Mouse (Mus musculus): ENCODE data around the gene Sugp2. TPM values are rescaled to one million over a fixed set of nuclear protein-coding genes. Genes with fewer than 3 reads are reported as not detected.

Gene Sugp2
- total RNA-seq, 1 experiment from 2014 or later = 45.2 TPM

Other genes with a start within 250 kb of the Sugp2 start
- 95.6 and 104 TPM in 2 replicates for gene Gatad2a, start 237.8 kb upstream of the Sugp2 start, total RNA-seq (2021)
- 66.7 and 73.9 TPM in 2 replicates for gene Mau2, start 191.5 kb upstream of the Sugp2 start, total RNA-seq (2021)
- gene Sugp1, start 191.4 kb upstream of the Sugp2 start, total RNA-seq (2021) = 30.8 and 37.0 TPM in 2 replicates
- 0.43 and 1.9 TPM in 2 replicates for gene Tm6sf2, start 161.3 kb upstream of the Sugp2 start, total RNA-seq (2021)
- 0.12 and 0.43 TPM in 2 replicates for gene Hapln4, start 150.8 kb upstream of the Sugp2 start, total RNA-seq (2021)
- gene Ncan, start 113.4 kb upstream of the Sugp2 start, total RNA-seq (2021) = 0.29 and 0.30 TPM in 2 replicates
- 21.1 and 21.3 TPM in 2 replicates for gene Nr2c2ap, start 102.9 kb upstream of the Sugp2 start, total RNA-seq (2021)
- 14.6 and 17.6 TPM in 2 replicates for gene Rfxank, start 95.1 kb upstream of the Sugp2 start, total RNA-seq (2021)
- 70.3 and 71.8 TPM in 2 replicates for gene Borcs8, start 94.7 kb upstream of the Sugp2 start, total RNA-seq (2021)
- gene Mef2b, start 94.5 kb upstream of the Sugp2 start, total RNA-seq (2021) = 0.79 TPM in 1 of 2 replicates, not detected in the other
- gene Tmem161a, start 61.9 kb upstream of the Sugp2 start, total RNA-seq (2021) = 55.6 and 76.6 TPM in 2 replicates
- 57.7 and 65.6 TPM in 2 replicates for gene Slc25a42, start 21.9 kb upstream of the Sugp2 start, total RNA-seq (2021)
- 11.3 and 20.8 TPM in 2 replicates for gene Armc6, start 240 bp downstream of the Sugp2 start, total RNA-seq (2021)
- gene Homer3, start 48.6 kb downstream of the Sugp2 start, total RNA-seq (2021) = 20.2 and 23.0 TPM in 2 replicates
- 50.1 and 64.7 TPM in 2 replicates for gene Ddx49, start 68.3 kb downstream of the Sugp2 start, total RNA-seq (2021)
- gene Cope, start 68.3 kb downstream of the Sugp2 start, total RNA-seq (2021) = 184 and 238 TPM in 2 replicates
- 2.9 and 3.4 TPM in 2 replicates for gene Cers1, start 81.5 kb downstream of the Sugp2 start, total RNA-seq (2021)
- 2.0 TPM in 1 of 2 replicates, not detected in the other for gene Gdf1, start 95.6 kb downstream of the Sugp2 start, total RNA-seq (2021)
- 71.3 and 76.9 TPM in 2 replicates for gene Upf1, start 119.1 kb downstream of the Sugp2 start, total RNA-seq (2021)
- gene Comp, start 139.3 kb downstream of the Sugp2 start, total RNA-seq (2021) = 0.27 TPM in 1 of 2 replicates, not detected in the other
- 23.9 and 28.8 TPM in 2 replicates for gene Crtc1, start 205.4 kb downstream of the Sugp2 start, total RNA-seq (2021)
- gene Klhl26, start 242.7 kb downstream of the Sugp2 start, total RNA-seq (2021) = 22.3 and 24.9 TPM in 2 replicates

All from adrenal gland, postnatal 25 days (tissue).